Mouse (Mus musculus) forelimb bud, embryonic 11.5 days (tissue): ENCODE measurements around the gene Nup88.

ENCODE experiments used
- DNase-seq: peaks from one replicate; pipeline ENCODE4 v3.0.0-alpha.2; 2012; ENCODE audit warnings: low read depth, low spot score

Nup88 gene

DNA sequence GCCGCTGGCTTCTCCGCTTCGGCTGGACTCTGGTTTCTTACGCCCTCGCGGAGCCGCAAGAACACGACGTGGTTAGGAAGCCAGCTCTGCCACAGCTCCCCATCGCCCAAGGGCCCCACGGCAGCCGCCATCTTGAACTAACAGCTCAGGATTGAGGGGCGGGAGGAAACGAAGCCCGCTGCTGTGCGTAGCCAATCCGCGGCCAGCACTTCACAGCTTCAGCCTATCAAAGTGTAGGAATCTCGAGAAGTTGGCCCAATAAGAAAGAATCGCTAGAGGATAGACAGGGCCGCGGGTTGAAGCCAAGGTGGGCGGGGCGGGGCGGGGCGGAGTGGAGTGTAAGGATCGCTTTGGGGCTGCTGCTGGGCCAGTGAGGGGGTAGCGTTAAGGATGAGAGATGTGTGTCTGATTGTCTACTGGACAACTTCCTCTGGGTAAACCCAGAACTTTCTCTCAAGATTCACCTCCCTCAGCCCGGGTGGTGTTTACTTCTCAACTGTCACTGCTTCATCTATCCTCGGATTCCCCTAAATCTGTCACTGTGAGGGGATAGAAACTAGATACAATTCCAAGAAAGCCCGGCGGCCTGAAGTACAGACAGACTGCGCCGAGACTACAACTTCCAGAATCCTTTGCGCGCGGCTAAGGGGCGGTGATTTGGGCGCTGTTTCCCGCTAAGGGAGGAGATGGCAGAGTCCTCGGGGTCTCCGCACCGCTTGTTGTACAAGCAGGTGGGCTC, at the start of gene Nup88, which contains the start of gene Rpain:
Nup88 (minus strand) TSS at position 153 of the 739 bp plus-strand sequence.
Rpain (plus strand) TSS at position 393 of the 739 bp plus-strand sequence.
- peak; percentile 96 for DNase-seq

GRCm38 (mm10) chr11:71018416-71019200, 48.8 kb upstream of the Nup88 start:
- peak; percentile 10 for DNase-seq

- DNase-seq: no peak
Observed at GRCm38 (mm10) chr11:71017051-71017450, 47.3 kb upstream of the Nup88 start.

DNA sequence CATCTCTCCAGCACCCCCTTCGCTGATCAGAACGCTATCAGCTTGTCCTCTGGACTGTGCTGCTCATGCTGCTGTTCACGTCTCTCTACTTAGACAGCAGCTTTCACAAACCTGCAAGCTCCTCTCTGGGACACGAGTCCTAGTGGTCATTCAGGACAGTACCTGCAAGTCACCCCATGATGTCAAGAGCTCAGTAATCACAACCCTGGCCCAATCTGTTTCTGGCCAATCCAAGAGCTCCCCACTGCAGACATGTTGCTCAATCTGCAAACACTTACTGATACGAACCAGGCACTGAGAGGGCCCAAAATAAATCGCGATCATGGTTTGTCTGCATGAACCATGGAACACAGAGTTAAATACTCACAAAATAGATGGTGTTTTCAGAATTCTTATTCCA, 43.0 kb upstream of the Nup88 start:
- no peak for DNase-seq

DNA sequence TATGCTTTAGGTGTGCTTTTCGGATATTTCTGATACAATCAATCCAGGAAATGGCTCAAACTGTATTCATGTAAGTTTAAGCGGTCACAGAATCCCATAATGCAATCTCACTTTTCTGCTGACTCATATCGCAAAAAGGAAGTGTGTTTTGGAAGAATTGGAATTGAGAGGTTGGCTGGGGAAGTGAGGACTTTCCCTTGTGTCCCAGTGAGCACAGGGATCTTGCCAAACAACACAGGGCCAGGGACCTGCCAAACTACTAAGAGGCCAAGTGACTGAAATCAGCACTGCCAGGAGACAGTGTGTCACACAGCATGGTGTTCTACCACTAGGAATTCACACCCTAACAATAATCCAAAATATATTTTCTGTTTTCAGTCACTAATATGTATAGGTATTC, 38.5 kb upstream of the Nup88 start:
- no peak for DNase-seq

DNA sequence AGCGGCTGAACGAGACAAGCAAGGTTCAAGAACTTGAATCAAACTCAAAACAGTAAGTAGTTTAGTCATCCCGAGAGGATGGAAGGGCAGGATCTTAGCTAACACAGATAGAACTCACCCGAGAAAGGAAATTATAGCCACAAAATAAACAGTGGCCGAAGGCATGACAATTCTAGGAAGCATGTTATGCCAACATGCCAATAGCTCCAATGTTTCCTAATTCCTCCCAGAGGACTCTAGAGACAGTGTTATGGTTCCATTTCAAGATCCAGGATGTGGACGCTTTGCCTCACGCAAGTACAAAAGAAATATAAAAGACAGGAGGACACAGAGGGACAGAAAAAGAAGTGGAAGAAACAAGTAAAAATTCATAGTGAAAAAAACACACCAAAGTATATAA, 38.1 kb upstream of the Nup88 start:
- no peak for DNase-seq

- no peak for DNase-seq
Observed at GRCm38 (mm10) chr11:71007026-71007425, 37.3 kb upstream of the Nup88 start.

DNA sequence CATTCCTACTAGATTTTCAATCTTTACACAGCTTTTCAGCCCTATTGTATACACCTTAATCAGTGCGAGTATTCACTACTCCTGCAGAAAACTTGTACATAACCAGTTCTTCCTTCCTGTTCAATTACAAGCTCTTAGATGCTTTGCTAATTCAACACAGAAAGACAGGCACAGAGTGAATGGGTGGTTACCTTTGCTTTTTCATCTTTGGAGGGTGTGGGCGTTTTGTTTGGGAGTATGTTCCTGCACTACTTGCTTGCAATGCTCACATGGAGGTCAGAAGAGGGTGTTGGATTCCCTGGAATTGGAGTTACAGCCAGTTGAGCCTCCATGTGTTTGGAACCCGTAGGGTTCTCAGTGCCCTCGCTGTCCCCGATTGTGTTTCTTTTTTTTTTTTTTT, 35.3 kb upstream of the Nup88 start:
- no peak for DNase-seq

- peak; percentile 98 for DNase-seq
Observed at GRCm38 (mm10) chr11:71004316-71004773, 34.6 kb upstream of the Nup88 start, which contains the start of gene Dhx33. Gene Dhx33 (minus strand): TSS chr11:71004437.

DNA sequence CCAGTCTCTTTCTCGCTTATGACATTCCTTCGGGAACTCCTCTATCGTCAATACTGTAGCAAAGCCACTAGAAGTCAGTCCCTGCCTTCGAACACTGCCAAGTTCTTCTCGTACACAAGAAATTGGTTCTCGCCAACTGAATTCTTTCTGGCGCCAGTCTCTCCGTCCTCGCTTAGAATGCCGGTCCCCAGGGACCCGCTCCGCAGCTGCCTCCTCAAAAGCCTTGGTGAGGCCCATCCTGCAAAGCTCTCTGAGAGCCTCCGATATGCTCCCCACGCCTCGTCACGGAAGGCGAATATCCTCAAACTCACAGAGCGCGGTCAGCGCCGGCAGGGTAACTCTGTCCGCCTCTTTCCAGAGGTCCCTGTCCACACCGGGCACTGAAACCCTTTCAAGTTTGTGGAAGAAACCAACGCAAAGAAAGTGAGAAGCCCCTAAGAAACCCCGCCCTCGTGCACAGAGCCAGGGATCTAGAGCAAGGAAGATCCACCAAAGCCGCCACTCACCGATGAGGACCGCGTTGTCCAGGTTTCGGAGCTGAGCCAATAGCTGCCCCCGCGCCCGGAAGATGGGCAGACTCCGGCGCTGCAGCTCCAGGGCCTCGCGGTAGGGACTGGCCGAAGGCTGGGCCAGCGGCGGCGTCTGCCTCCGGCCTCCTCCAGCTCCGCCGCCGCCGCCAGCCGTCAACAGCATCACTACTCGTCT, 34.0 kb upstream of the Nup88 start:
- peak; percentile 23 for DNase-seq

GRCm38 (mm10) chr11:71001167-71001566, 31.4 kb upstream of the Nup88 start:
- DNase-seq: no peak

DNA sequence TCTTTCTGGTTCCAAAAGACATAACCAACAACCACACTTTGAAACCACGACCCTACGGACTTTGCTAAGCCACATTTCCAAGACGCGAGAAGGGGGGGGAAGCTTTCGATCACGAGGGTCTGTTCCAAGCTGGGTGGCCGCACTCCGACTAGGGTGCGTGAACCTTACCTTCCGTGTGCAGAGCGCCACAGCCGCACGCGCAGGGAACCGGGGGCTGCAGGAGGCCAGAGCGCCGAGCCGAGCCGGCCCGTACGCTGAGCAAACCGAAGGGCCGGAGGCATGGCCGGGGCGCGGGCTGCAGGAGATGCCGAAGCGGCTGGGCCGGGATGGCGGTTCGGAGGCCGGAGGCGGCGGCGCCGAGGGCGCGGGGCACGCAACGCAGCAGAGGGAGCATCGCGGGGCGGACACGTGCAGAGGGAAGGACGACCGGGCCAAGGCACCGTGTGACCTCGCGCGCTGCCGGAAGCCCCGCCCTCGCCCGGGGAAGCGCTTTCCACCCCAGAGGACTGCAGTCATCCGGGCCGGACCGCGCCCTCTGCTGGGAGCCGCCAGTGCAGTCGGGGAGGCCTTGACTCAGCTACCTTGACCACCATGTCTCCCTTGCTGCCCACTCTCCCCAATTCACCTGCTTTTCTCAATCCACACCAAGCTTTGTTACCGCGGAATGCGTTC, 12.9 kb upstream of the Nup88 start, which contains the start of gene C1qbp:
C1qbp (minus strand) TSS at position 470 of the 672 bp plus-strand sequence.
- DNase-seq: peak; percentile 87

DNA sequence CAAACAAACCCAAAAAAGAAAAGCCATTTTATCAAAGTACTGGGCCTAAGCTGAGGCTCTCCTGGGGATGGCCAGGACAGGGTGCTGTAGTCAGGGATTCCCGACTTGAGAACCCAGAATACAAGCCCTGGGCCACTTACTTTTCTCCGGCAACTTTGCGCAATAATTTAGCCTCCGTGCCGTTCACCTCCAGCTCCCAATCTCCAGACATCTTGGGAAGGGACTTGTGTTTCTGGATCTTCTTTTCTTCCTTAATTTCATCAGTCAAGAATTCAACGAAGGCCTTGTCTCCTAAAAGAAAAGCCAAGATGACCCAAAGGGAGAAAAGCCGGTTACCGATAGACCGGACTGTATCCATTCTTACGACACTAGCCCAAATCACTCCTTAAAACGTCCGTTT, 12.3 kb upstream of the Nup88 start:
- no peak for DNase-seq

GRCm38 (mm10) chr11:70980751-70981510, 11.2 kb upstream of the Nup88 start:
- no peak for DNase-seq

- DNase-seq: no peak
Observed at GRCm38 (mm10) chr11:70980232-70980631, 10.5 kb upstream of the Nup88 start.

DNA sequence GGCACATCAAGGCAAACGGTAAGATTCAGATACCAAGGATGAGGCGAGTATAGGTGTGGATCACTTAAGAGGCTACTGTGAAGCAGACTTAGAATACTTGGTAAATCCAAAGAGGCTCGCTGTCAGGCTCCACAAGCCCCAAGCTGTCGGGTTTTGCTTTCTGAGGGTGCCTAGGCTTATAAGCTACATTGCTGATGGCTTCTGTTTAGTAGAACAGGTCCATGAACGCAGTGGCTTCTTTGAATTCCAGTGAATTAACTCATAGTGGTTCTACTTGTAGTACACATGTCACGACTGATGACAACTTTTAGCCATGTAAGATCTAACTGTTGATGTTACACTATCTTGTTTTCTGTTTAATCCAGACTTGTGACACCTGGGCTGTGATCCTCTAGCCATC, 7.5 kb upstream of the Nup88 start:
- no peak for DNase-seq

- no peak for DNase-seq
Observed at GRCm38 (mm10) chr11:70975193-70975592, 5.4 kb upstream of the Nup88 start.

DNA sequence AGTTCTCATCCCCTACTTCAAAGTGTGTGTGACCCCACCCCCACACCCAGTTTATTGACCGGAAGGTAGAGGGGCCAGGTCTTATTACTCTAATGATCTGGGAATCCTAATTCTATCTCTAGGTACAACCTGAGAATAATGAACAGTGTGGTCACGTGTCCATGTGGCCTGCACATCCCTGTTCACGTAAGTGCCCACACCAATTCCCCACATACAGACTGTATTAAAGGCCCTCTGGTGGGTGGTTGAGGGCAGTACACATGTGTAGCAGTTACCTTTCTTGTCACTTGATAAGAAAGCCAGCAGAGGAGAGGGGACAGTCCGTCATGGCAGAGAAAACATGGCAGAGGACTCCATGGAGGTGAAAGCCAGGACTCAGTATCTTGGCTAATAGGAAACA, 4.2 kb upstream of the Nup88 start:
- no peak for DNase-seq

GRCm38 (mm10) chr11:70972586-70972985, 2.8 kb upstream of the Nup88 start:
- no peak for DNase-seq
